Mouse (Mus musculus): Measurements from ENCODE around the gene Fam83g.

DNA sequence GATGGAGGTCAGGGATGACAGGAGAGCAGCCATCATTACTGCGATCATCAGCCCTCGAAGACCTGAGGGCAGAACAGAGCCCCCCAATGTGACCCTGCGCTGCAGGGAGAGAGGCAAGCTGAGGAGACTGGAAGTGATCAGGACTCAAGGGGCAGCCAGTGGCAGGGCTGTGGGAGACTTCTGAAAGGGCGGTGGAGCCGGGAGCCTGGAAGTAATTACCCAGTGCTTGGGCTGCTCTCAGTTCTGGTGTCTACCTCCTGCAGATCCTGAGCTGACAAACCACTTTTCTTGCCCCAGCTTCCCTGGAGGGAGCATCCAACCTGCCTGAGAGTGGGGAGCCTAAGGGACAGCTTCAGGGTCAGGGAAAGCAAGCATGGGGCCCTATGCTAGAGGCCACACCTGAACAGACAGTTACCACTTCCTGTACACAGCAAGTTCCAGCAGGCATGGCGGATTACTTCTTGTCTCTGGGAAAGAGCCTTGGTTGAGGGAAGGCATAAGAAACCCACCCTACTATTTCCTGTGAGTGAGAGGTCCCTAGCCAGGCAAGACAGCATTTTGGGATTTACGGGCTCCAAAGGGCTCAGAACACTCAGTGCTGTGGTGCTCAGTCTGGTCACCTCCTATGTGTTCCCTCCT, 7.6 kb upstream of the Fam83g start:
- TF ChIP-seq CTCF (IDR thresholded peaks at IDR 0.05; ENCODE audit: insufficient read depth, low read length) (no peak), POLR2A (IDR thresholded peaks at IDR 0.05; ENCODE audit: borderline replicate concordance, extremely low read depth, low read depth, low read length) (no peak)

All from lung, adult 2 months (tissue).